Mouse (Mus musculus) megakaryocyte-erythroid progenitor cell, adult 5-6 weeks (primary cell): Measurements from ENCODE around the gene Aldh5a1. TPM values are rescaled to one million over a fixed set of nuclear protein-coding genes. Genes with fewer than 3 reads are reported as not detected.
A peak's percentile ranks its signal among the peaks of the same experiment; 100 is the strongest.
"Not testable (repeated sequence)": the region's sequence is repeated elsewhere in the genome, so short reads cannot be mapped to it uniquely, and the experiment has no call there.

ENCODE experiments used
- ATAC-seq: replicated peaks from 2 replicates; pipeline ENCODE4 v1.8.0; 2016; ENCODE audit warnings: mild to moderate bottlenecking, inconsistent platforms; ENCODE audit not compliant: severe bottlenecking, poor library complexity, low FRiP score, low TSS enrichment
- total RNA-seq, 2 experiments: library from RNA; stranded (forward) in 1 of 2; stranded (reverse) in 1 of 2; fragments of 200-1000, 215-1000 nt in 1 of 2; fragments of >200 nt in 1 of 2; fragmentation: Nextera tagmentation in 1 of 2; gene quantifications; 2 replicates each; pipeline ENCODE4 v1.2.3; 2014 to 2017

Aldh5a1 gene
- total RNA-seq (2014; fragmentation: Nextera tagmentation) (0.24 TPM in 1 of 2 replicates, not detected in the other), total RNA-seq (2017) (0.05 and 0.91 TPM in 2 replicates)

GRCm38 (mm10) chr13:24937108-24937838 is at the start of gene Aldh5a1:
Aldh5a1 (minus strand) TSS chr13:24937661.
- no peak for ATAC-seq

DNA sequence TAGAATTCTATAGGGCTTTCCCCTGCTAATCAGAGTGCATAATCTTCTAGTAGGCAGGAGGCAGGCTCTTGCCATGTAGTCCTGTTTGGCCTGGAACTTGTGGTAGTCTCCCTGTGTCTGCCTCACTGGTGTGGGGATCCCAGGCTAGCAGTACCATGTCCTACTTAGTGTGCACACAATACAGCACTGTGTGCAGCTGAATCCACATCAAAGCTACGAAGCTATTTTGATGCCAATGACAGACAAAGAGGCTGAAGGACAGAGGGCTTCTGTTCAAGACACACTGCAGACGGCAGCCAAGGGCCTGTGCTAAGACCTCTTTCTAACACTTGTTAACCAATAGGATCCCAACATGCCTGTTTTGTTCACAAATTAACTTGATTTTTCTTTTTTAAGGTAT is 48.0 kb upstream of the Aldh5a1 start:
- no peak for ATAC-seq

DNA sequence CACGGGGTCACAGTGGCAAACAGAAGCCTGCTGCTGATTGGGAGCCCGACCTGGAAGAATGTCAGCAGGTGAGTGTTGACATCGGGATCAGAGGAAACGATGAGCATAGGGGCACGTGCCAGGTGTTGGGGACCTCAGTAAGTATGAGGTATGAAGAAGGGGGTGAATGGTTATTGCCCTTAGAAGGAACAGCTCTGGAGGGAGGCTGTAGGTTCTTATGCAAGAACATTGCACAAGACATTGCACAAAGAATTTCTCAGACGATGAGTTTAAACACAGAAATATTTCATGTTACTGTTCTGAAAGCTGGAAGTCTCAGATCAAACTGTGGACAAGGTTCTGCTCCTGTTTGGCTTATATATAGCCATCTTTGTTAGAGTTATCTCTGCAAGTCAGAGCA is 43.6 kb upstream of the Aldh5a1 start:
- ATAC-seq, result no peak

- no peak for ATAC-seq
Observed at GRCm38 (mm10) chr13:24977820-24978342, 40.4 kb upstream of the Aldh5a1 start.

- no peak for ATAC-seq
Observed at GRCm38 (mm10) chr13:24976384-24976783, 38.9 kb upstream of the Aldh5a1 start.

DNA sequence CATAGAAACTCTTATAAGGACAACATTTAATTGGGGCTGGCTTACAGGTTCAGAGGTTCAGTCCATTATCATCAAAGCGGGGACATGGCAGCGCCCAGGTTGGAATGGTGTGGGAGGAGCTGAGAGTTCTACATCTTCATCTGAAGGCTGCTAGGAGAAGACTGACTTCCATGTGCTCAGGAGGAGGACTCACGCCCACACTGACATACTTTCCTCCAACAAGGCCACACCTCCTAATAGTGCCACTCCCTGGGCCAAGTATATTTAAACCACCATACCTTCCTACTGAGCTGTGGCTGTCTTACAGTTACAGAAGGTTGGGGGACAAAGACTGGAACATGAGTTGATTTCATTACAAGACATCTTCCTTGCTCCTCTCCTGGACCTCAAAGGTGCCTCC is 34.3 kb upstream of the Aldh5a1 start:
- not testable (repeated sequence) for ATAC-seq

- no peak; the same call in 1 of the 2 replicates for ATAC-seq
Observed at GRCm38 (mm10) chr13:24965846-24966201, 28.4 kb upstream of the Aldh5a1 start.

DNA sequence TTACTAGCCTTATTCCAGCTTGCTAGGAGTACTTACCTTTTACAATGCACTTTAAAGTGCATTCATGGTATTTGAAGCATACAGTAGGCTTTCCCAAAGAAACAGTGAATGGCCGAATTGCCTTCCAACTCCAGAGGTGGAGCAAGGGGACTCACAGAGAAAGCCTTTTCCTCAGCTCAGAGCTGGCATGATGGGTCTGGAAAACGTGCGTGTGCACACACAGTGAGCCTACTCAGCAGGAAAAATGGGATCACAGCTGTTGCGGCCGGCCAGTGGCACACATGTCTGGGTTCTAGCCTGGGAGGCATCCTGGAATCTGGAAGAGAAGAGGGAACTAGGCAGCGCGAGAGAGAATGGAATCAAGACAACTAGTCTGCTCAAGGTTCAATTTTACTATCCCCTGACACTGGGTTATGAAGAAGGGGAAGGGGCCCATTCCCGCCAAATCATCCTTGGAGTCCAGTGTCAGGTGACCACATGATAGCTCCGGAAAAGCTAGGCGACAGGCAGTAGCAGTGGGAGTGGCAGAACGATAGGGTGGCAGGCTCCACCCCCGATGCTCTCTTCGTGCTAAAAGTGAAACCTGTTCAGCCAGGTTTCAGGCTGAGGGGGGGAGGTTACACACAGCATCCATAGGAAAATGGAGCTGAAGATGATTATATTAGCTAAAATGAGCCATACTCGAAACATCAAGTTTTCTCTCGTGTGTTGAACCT is 27.8 kb upstream of the Aldh5a1 start:
- ATAC-seq, result peak; percentile 62; the same call in 1 of the 2 replicates

DNA sequence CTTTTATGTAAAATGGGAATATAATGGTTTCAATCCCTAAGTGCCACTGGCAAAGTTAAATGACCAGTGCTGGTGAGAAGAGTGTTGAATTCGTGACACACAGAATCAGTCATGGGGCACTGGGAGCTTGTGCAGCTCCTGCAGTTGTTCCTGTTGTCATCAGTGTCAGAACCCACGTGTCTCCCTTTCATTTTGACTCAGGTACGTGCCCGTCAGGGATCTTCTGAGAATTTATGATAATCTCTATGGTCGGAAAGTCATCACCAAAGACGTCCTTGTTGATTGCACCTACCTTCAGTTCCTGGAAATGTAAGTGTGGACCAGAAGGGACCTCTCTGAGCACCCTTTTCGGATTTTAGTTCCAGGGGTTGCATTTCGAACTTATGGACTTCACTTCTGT is 24.7 kb upstream of the Aldh5a1 start:
- ATAC-seq, result no peak

DNA sequence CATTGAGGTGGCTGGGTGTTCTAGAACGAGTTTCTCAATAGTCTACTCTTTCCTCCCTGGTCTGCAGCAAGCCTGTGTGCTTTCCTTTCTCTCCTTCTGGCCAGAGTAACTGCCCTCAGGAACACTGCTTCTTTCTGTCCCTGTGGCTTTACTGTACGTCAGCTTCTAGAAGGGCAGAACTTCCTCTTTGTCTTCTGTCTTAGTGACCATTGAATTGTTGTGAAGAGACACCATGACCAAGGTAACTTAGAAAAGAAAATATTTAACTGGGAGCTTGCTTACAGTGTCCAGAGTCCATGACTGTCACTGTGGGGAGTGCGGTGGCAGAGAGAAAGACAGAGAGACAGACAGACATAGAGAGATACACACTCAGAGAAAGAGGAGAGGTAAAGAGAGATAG is 22.6 kb upstream of the Aldh5a1 start:
- ATAC-seq, result no peak

GRCm38 (mm10) chr13:24958671-24959070 is 21.2 kb upstream of the Aldh5a1 start:
- ATAC-seq, result no peak

DNA sequence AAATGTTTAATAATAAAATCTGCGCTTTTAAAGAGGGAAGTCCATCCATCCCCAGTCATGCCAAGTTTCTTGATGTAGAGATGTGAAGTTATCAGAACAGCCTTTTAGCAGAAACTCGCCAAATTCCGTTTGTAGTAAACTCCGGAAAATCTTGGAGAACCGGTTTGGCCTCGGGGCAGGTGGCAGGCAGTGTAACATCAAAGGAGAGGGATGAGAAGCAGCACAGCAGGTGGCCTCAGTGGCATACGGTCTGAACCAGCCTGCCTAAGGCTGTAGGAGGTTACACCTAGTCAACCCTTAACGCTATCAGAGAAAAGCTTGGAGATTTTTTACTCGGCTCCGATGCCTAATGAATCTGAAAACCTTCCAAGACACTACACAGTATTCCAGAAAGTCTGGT is 18.0 kb upstream of the Aldh5a1 start:
- no peak for ATAC-seq

GRCm38 (mm10) chr13:24955091-24955490 is 17.6 kb upstream of the Aldh5a1 start:
- no peak for ATAC-seq

GRCm38 (mm10) chr13:24952659-24953058 is 15.2 kb upstream of the Aldh5a1 start:
- ATAC-seq, result peak; percentile 47

DNA sequence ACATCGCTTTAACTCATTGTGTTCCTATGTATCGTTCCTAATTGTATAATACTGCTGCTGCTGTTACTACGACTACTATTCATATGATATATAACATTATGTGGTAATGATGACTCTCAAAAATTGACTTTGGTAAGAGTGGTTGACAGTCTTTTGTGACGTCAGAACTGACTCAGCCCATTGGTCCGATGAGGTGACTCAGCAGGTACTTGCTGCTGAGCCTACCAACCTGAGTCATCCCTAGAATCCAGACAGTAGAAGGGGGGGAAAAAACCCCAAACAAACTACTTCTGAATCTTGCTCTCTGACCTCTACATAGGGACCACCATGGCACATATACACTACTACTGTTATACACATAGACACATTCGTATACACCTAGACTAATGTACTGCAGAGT is 11.4 kb upstream of the Aldh5a1 start:
- ATAC-seq, result no peak

- ATAC-seq, result no peak
Observed at GRCm38 (mm10) chr13:24947158-24947557, 9.7 kb upstream of the Aldh5a1 start.

DNA sequence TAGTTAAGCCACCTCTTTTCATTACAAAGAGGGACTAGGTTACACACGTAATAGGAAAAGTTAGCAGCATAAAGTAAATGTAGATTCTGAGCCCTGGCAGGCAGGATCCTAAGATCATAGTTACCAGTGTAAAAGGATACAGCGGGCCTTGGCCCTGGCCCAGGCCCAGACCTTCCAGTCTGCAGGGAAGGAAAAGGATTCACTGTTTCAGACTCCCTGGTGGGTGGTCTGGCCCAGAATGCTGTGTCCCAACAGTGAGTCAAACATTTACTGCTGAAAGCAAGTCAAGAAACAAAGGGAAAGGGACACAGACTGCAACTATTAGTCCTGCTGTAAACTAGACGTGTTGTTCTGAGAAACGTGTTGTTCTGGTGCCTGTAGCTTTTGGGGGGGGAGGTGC is 8.1 kb upstream of the Aldh5a1 start:
- no peak for ATAC-seq

DNA sequence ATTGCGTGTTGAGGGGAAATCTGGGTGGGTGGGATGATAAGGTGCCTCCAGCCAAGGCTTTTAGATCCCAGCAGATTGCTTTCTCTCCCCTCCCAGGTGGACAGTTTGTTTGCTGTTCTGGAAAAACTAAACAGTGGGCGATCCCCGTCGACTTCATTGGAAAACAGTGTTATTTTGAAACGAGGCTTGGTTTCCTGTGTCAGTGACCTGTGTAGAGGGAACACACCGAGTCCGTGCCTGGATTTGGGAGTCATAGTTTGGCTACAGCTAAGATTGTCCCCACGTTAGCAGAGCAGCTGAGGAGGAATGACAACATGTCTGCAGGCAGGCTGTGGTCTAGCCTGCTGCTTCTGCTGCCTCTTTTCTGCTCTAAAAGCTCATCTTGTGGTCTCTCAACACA is 5.8 kb upstream of the Aldh5a1 start:
- no peak for ATAC-seq

GRCm38 (mm10) chr13:24942512-24943282 is 5.2 kb upstream of the Aldh5a1 start, which contains the start of gene Gpld1:
Gpld1 (plus strand) TSS chr13:24943152.
- ATAC-seq, result no peak

DNA sequence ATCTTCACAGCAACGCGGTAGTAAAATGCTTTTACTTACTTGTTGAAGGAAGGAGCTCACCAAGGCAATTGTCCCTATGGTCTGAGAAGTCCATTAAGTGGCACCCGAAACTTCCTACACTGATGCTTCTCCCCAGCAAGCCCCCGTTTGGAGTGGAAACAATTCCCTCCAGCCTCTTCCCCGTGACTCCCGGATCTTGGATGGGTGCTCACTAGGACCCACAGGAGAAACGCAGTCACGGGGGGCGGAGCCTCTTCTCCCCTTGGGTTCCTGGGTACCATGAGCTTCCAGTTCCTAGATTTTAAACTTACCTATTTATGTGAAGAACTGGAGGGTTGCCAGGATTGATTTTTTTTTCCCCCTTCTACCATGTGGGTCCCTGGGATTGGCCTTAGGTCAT is 2.0 kb upstream of the Aldh5a1 start:
- no peak for ATAC-seq
